Mouse (Mus musculus) thymus, adult 2 months (tissue): ENCODE measurements around the gene Arhgap19. TPM values are rescaled to one million over a fixed set of nuclear protein-coding genes. Genes with fewer than 3 reads are reported as not detected.

Experiments used
- DNase-seq: peaks from one replicate; pipeline ENCODE4 v3.0.0; 2021
- H3K27ac ChIP-seq: fragments of 200-500 bp; 2 replicates; pipeline ENCODE4 v1.5.1; 2012; ENCODE audit warnings: low read length, control low read depth; ENCODE audit not compliant: control insufficient read depth, insufficient read depth
- H3K27me3 ChIP-seq: fragments of 200-500 bp; 2 replicates; pipeline ENCODE4 v1.6.1; 2012; ENCODE audit warnings: mild to moderate bottlenecking, low read length, moderate library complexity, mixed read lengths; ENCODE audit not compliant: control insufficient read depth, insufficient read depth
- H3K36me3 ChIP-seq: fragments of 200-500 bp; 2 replicates; pipeline ENCODE4 v1.6.1; 2012; ENCODE audit warnings: mild to moderate bottlenecking, low read length, moderate library complexity; ENCODE audit not compliant: control insufficient read depth, insufficient read depth
- H3K4me1 ChIP-seq: fragments of 200-500 bp; replicated peaks from 2 replicates; pipeline ENCODE4 v1.6.1; 2012; ENCODE audit warnings: low read length; ENCODE audit not compliant: control insufficient read depth, insufficient read depth
- H3K4me3 ChIP-seq: fragments of 200-500 bp; 2 replicates; pipeline ENCODE4 v1.5.1; 2012; ENCODE audit warnings: mild to moderate bottlenecking, low read length, control low read depth, moderate library complexity; ENCODE audit not compliant: control insufficient read depth, insufficient read depth
- CTCF ChIP-seq: fragments of 200-500 bp; IDR thresholded peaks from 2 replicates; pipeline ENCODE4 v1.5.1; 2012; ENCODE audit warnings: mild to moderate bottlenecking, control low read depth, low read length, moderate library complexity, borderline replicate concordance; ENCODE audit not compliant: control insufficient read depth, poor library complexity, insufficient read depth; ENCODE audit errors: extremely low read depth
- POLR2A ChIP-seq: fragments of 200-500 bp; IDR thresholded peaks from 2 replicates; pipeline ENCODE4 v1.6.1; 2012; ENCODE audit warnings: mild to moderate bottlenecking, low read length, control low read depth, moderate library complexity; ENCODE audit not compliant: control insufficient read depth, poor library complexity, insufficient read depth; ENCODE audit errors: extremely low read depth
- WGBS: fragments of 180-500 bp; shearing (Covaris S2); methylation state at CpG from one replicate; pipeline ENCODE4 v1.1.7; 2018; 5-methylcytosine and 5-hydroxymethylcytosine counted together
- polyA plus RNA-seq: library from polyadenylated mRNA; depleted of rRNA; stranded (reverse); fragments of >200 nt; gene quantifications from 2 replicates; pipeline ENCODE4 v1.2.3, GENCODE M21; 2012

Gene Arhgap19
- polyA plus RNA-seq, 1 experiment: 18.8 TPM

DNA sequence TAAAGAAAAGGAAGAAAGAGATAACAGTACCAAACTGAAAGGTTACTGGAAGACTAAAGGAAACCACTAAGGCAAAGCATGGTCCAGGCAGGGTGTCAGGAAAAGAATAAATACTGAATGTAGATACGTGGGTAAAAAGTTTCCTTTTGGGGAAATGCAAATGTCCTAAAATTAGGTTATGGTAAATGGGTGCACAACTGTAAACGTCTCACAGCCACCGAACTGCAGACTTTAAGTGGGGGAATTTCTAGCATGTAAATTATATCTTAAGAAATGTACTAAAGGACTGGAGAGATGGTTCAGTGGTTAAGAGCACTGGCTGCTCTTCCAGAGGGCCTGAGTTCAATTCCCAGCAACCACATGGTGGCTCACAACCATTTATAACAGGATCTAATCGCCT is 16.9 kb upstream of the Arhgap19 start:
- Histone ChIP-seq H3K4me1 (no peaks in the 10 kb centered on the region), H3K27ac (no peak overlapping the region), H3K36me3 (no peaks in the 10 kb centered on the region), H3K4me3 (no peak overlapping the region), H3K27me3 (no peaks in the 10 kb centered on the region)
- no peak for DNase-seq
- WGBS: 50% methylated on average over 4 of the region's 4 CpGs
- no peak for TF ChIP-seq POLR2A
- no peak for TF ChIP-seq CTCF

DNA sequence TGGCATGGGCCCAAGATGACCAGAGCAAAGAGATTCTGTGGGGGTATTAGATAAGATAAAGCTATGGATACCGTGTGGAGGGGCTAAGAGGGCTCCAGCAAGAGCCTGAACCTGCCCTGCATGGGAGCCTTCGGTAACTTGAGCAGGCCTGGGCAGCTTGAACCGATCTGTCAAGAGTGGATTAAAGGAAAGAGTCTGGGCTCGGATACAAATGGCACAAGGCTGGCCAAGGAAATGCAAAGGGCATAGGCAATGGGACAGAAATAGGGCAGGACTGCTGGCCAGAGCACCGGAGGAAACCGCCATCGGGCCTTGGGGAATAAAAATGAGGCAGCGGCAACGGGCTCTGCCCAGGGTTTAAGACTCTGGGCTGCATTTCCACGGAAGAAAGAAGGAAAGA is 15.5 kb upstream of the Arhgap19 start:
- TF ChIP-seq CTCF (no peak), POLR2A (no peak)
- H3K4me1 ChIP-seq: no peaks in the 10 kb centered on the region
- H3K27me3 ChIP-seq: no peaks in the 10 kb centered on the region
- H3K4me3 ChIP-seq: no peak overlapping the region
- H3K27ac ChIP-seq: no peak overlapping the region
- no peak for DNase-seq
- WGBS: 94% methylated on average over 10 of the region's 10 CpGs
- H3K36me3 ChIP-seq: no peaks in the 10 kb centered on the region

DNA sequence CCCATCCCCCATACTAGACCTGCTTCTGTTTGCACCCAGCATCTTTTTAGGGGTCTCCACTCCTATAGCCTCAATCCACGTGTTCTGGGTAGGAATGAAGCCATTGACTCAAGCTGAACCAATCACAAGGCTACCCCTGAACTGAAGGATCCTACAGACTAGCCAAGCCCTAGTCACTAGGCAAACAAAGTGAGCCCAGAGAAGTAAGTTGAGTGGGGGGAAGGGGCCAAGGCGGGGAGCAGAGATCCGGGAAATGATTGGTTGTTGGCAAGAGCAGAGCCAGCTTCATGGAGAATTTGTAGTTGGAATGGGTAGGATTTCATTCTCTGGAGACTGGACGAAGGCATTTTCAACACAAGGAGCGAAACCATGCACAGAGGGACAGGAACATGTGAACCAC is 15.1 kb upstream of the Arhgap19 start:
- H3K27ac ChIP-seq: no peak overlapping the region
- no peak for DNase-seq
- WGBS: 86% methylated on average over 5 of the region's 5 CpGs
- H3K36me3 ChIP-seq: no peaks in the 10 kb centered on the region
- no peak overlapping the region for H3K4me3 ChIP-seq
- no peaks in the 10 kb centered on the region for H3K27me3 ChIP-seq
- no peaks in the 10 kb centered on the region for H3K4me1 ChIP-seq
- no peak for TF ChIP-seq POLR2A
- TF ChIP-seq CTCF: no peak

DNA sequence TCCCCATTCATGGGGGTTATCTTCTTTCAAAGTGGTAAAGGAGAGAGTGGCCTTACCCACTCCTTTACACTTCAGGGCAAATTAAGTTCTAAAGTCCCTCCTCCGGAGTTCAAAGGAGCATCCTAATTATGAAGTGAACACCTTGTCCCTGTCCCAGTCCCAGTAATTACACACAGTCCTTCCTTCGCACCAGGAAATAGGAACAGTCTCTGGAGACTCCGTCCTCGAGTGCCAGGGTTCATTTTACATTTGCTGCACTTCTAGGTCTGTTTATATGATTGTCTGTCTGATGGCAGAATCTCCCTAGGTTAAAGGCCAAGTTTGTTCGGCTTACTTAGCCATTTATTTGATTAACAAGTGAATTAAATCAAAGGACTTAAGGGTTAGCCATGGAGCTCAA is 14.6 kb upstream of the Arhgap19 start:
- no peak overlapping the region for H3K27ac ChIP-seq
- 86% methylated on average over 5 of the region's 5 CpGs for WGBS
- no peak for TF ChIP-seq POLR2A
- TF ChIP-seq CTCF: no peak
- DNase-seq: no peak
- H3K27me3 ChIP-seq: no peaks in the 10 kb centered on the region
- no peaks in the 10 kb centered on the region for H3K36me3 ChIP-seq
- H3K4me3 ChIP-seq: no peak overlapping the region
- H3K4me1 ChIP-seq: no peaks in the 10 kb centered on the region

DNA sequence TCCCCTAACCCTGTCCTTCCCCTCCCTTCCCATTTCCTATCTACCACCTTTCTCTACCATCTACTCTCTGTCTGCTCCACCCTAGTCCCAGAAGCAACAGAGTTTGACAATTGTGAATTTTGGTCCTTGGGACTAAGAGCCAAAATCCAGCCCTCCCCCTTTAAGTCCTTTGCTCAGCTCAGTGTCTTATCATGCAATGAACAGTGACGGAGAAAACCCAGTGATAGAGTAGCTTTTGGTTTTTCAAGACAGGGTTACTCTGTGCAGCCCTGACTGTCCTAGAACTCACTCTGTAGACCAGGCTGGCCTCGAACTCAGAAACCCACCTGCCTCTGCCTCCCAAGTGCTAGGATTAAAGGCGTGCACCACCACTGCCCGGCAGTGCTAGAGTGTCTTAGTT is 11.5 kb upstream of the Arhgap19 start:
- WGBS: 95% methylated on average over 4 of the region's 4 CpGs
- no peaks in the 10 kb centered on the region for H3K36me3 ChIP-seq
- no peak for TF ChIP-seq CTCF
- no peak for TF ChIP-seq POLR2A
- DNase-seq: no peak
- H3K4me3 ChIP-seq: no peak overlapping the region
- no peak overlapping the region for H3K27ac ChIP-seq
- no peaks in the 10 kb centered on the region for H3K4me1 ChIP-seq
- H3K27me3 ChIP-seq: no peaks in the 10 kb centered on the region

GRCm38 (mm10) chr19:41812525-41812924 is 10.7 kb upstream of the Arhgap19 start:
- no peak overlapping the region for H3K4me3 ChIP-seq
- WGBS: 93% methylated on average over 10 of the region's 10 CpGs
- H3K4me1 ChIP-seq: no peaks in the 10 kb centered on the region
- no peaks in the 10 kb centered on the region for H3K27me3 ChIP-seq
- no peak for DNase-seq
- no peaks in the 10 kb centered on the region for H3K36me3 ChIP-seq
- TF ChIP-seq POLR2A (no peak), CTCF (no peak)
- H3K27ac ChIP-seq: no peak overlapping the region

DNA sequence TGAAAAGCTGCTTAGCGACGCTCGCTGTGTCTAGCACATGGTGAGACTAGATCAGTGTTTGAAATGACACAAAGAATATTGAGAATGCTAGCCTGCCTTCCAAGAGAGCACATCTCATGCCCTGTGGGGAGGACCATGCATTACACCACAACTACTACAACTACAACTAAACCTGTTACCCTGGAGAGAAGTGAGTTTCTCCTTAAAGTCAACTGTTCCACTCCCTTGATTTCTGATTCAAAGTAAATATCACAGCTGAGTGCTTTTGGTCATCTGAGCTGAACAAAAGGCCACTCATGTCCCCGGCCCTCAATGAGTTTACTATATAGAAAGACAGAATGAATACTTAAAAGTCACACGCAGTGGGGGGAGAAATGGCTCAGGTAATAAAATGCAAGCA is 8.2 kb upstream of the Arhgap19 start:
- DNase-seq: no peak
- 93% methylated on average over 5 of the region's 5 CpGs for WGBS
- Histone ChIP-seq H3K4me1 (no peaks in the 10 kb centered on the region), H3K4me3 (no peak overlapping the region), H3K36me3 (no peaks in the 10 kb centered on the region), H3K27me3 (no peaks in the 10 kb centered on the region), H3K27ac (no peak overlapping the region)
- no peak for TF ChIP-seq POLR2A
- no peak for TF ChIP-seq CTCF
